Mouse (Mus musculus): ENCODE results near the gene Ambp. TPM values are rescaled to one million over a fixed set of nuclear protein-coding genes. Genes with fewer than 3 reads are reported as not detected.
A peak's percentile ranks its signal among the peaks of the same experiment; 100 is the strongest.

The Ambp gene
- polyA plus RNA-seq, 1 experiment from 2014 or later: 2.3 TPM

DNA sequence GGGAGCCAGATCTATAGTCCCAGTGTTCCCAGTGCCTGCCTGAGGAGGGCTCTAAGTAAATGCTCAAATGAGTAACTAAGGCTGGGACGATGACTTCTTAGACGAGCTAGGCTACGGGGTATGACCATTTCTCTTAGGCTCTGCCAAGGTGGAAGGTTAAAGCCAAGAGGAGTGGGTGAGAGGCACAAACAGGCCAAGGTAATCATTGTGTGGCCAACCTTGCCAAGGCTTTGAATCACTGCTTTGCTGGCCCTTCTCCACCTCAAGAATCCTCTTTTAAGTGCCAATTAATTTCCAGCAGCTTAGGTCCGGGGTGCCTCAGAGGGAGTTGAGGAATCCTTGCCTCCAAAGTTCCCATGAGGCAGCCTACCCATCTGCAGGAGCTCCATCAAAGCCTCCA, 15.5 kb upstream of the Ambp start:
- H3K4me3 ChIP-seq (ENCODE audit: low read length): no peak overlapping the region
- no peaks in the 10 kb centered on the region; the same call in 1 of the 2 replicates for H3K4me1 ChIP-seq (replicated peaks; ENCODE audit: control insufficient read depth, insufficient read depth, low read length)
- H3K36me3 ChIP-seq (ENCODE audit: control insufficient read depth, insufficient read depth, low read length): no peaks in the 10 kb centered on the region
- H3K9me3 ChIP-seq (ENCODE audit: control insufficient read depth, low read length): peaks cover 2% of the 10 kb centered on the region; the same call in 1 of the 2 replicates
- WGBS: 77% methylated on average over 4 of the region's 4 CpGs
- H3K4me2 ChIP-seq (ENCODE audit: low read depth, low read length): no peak overlapping the region
- ATAC-seq (ENCODE audit: low read depth): no peak
- H3K9ac ChIP-seq (ENCODE audit: low read length): no peak overlapping the region
- 0 out of 2 replicates have a peak, but pooled peaks cover 2% of the 10 kb centered on the region for H3K27me3 ChIP-seq (ENCODE audit: control insufficient read depth, insufficient read depth, low read depth, low read length)
- no peak overlapping the region for H3K27ac ChIP-seq (ENCODE audit: low read length)

DNA sequence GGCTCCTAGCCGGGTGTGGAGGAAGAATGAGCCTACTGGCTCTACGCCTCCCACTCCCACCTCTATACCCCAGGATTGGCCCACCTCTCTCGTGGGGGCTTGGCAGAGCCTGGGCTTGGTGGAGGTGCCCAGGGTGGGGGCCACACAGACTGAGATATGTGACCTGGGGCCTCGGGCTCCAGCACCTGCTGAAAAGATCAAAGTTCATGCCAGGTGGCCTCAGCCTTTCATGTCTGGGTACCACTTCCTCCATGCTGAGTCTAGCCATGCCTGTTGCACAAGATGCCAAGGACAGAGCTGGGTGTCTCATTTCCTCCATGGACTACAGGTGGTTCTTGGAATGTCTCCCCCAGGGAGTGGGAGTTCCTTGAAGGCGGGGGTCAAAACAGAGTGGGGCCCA, 11.7 kb upstream of the Ambp start:
- Histone ChIP-seq H3K4me2 (ENCODE audit: low read depth, low read length) (no peak overlapping the region), H3K36me3 (ENCODE audit: control insufficient read depth, insufficient read depth, low read length) (no peaks in the 10 kb centered on the region), H3K27me3 (ENCODE audit: control insufficient read depth, insufficient read depth, low read depth, low read length) (0 out of 2 replicates have a peak, but pooled peaks cover 2% of the 10 kb centered on the region), H3K4me3 (ENCODE audit: low read length) (no peak overlapping the region), H3K9me3 (ENCODE audit: control insufficient read depth, low read length) (no peaks in the 10 kb centered on the region), H3K9ac (ENCODE audit: low read length) (no peak overlapping the region), H3K27ac (ENCODE audit: low read length) (no peak overlapping the region), H3K4me1 (replicated peaks; ENCODE audit: control insufficient read depth, insufficient read depth, low read length) (no peaks in the 10 kb centered on the region)
- ATAC-seq (ENCODE audit: low read depth): no peak
- 79% methylated on average over 5 of the region's 5 CpGs for WGBS

DNA sequence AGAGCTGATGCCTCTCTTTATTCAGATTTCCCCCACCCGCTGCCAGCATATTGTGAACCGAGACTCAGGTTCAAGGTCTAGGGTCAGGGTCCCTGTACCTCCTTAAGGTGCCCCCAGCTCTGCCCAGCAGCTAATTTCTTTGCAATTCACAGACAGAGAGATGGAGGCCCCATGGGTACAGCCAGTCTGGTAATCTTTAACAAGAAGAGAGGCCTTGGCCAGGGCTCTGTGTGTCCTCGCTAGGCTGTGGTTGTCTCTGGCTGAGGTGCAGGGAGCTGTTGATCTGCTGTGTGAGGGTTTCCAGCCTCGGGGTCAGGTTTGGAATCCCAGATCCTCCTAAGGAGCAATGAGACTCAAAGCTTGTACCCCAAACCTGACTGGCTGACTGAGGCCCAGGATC, 11.0 kb upstream of the Ambp start:
- Histone ChIP-seq H3K9me3 (ENCODE audit: control insufficient read depth, low read length) (no peaks in the 10 kb centered on the region), H3K36me3 (ENCODE audit: control insufficient read depth, insufficient read depth, low read length) (no peaks in the 10 kb centered on the region), H3K27me3 (ENCODE audit: control insufficient read depth, insufficient read depth, low read depth, low read length) (no peaks in the 10 kb centered on the region), H3K27ac (ENCODE audit: low read length) (no peak overlapping the region), H3K4me3 (ENCODE audit: low read length) (no peak overlapping the region), H3K9ac (ENCODE audit: low read length) (no peak overlapping the region), H3K4me2 (ENCODE audit: low read depth, low read length) (no peak overlapping the region), H3K4me1 (replicated peaks; ENCODE audit: control insufficient read depth, insufficient read depth, low read length) (no peaks in the 10 kb centered on the region)
- ATAC-seq (ENCODE audit: low read depth): no peak
- 79% methylated on average over 4 of the region's 4 CpGs for WGBS

DNA sequence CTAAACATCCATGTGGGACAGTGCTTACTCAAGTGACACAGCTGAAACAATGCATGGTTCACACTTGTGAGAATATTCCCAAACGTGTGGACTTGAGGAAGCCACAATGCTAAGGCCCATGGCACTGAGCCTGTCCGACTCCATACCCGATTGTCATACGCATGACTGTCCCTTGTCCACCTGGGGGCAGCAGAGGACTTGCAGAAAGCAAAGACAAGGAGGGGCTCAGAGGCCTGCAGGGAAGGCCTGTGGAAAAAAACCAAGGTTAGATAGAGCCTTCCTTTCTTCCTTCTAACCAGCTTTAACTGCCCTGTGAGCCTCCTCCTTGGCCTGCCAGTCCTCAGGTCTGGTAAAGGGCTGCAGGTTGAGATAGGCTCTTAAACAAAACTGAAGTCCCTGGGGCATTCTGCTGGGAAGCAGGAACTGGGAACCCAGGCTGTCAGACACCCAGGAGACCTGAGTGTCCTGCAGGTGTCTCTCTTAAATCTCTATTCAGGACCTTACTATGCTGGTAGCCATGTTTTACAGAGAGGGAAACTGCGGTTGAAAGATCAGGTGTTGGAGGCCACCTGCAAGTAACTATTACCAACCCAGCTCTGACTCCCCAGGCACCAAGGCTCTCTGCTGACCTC, 4.5 kb upstream of the Ambp start:
- Histone ChIP-seq H3K4me3 (ENCODE audit: low read length) (no peak overlapping the region), H3K4me1 (replicated peaks; ENCODE audit: control insufficient read depth, insufficient read depth, low read length) (peaks cover 9% of the 10 kb centered on the region), H3K27ac (ENCODE audit: low read length) (peak overlapping the region; percentile 36; the same call in 1 of the 2 replicates), H3K9me3 (ENCODE audit: control insufficient read depth, low read length) (no peaks in the 10 kb centered on the region), H3K4me2 (ENCODE audit: low read depth, low read length) (no peak overlapping the region), H3K9ac (ENCODE audit: low read length) (no peak overlapping the region; the same call in 1 of the 2 replicates), H3K36me3 (ENCODE audit: control insufficient read depth, insufficient read depth, low read length) (no peaks in the 10 kb centered on the region), H3K27me3 (ENCODE audit: control insufficient read depth, insufficient read depth, low read depth, low read length) (no peaks in the 10 kb centered on the region)
- WGBS: 9% methylated on average over 5 of the region's 5 CpGs
- peak; percentile 79 for ATAC-seq (ENCODE audit: low read depth)

DNA sequence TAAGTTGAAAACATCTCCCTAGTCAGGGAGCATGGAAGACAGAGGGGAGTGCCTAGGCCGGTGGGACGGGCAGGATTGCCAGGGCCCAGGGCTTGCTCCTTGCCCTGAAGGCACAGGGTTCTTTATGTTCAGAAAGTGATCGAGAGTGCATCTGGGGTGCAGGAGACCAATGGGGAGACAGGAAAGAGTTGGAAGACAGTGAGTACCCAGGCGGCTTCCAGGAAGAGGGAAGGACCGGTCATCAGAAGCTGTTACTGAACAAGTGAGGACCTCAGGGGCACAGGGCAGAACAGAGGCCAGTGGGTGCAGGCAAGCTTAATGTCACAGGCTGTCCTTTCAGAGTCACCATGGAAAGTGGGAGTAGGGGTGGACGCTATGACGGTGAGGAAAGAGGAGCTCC, 3.6 kb upstream of the Ambp start:
- no peaks in the 10 kb centered on the region for H3K9me3 ChIP-seq (ENCODE audit: control insufficient read depth, low read length)
- H3K4me3 ChIP-seq (ENCODE audit: low read length): no peak overlapping the region
- no peaks in the 10 kb centered on the region for H3K36me3 ChIP-seq (ENCODE audit: control insufficient read depth, insufficient read depth, low read length)
- no peak overlapping the region for H3K4me2 ChIP-seq (ENCODE audit: low read depth, low read length)
- H3K4me1 ChIP-seq (replicated peaks; ENCODE audit: control insufficient read depth, insufficient read depth, low read length): peaks cover 9% of the 10 kb centered on the region
- no peak overlapping the region for H3K9ac ChIP-seq (ENCODE audit: low read length)
- no peaks in the 10 kb centered on the region for H3K27me3 ChIP-seq (ENCODE audit: control insufficient read depth, insufficient read depth, low read depth, low read length)
- H3K27ac ChIP-seq (ENCODE audit: low read length): no peak overlapping the region
- ATAC-seq (ENCODE audit: low read depth): no peak
- 84% methylated on average over 7 of the region's 7 CpGs for WGBS

DNA sequence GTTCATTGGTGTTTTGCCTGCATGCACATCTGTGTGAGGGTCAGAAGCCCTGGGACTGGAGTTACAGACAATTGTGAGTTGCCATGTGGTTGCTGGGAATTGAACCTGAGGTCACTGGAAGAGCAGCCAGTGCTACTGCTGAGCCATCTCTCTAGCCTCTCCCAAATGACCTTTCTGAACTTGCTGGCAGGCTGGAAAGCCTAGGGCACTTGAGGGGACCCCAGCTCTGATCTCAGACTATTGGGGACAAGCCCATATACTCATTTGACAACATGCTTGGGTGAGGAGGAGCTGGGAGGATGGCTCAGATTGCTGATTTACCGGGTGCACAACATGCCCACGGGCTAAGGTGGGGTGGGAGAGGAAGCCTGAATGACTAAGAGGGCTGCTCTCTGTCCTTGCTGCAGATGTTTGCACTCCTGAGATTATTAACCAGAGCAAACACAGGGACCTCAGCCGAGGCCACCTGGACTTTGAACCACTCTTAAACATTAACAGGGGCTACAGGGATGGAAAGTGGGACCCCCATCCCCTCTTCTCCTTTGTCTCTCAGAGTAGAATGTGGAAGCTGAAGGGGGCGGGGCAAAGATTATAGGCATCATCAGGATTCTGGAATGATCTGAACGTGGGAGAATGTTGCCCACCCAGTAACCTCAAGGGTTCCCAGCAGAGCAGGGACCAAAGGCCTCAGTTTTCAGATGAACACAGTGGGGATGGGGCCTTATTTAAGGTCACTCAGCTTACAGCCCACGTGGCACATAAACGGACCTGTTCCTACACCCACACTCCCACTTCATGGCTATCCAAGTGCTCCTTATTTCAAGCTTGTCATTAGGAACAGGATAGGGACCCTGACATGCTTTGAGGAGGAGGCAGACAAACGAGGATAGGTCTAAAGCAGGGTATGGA, 2.4 kb upstream of the Ambp start:
- no peaks in the 10 kb centered on the region for H3K9me3 ChIP-seq (ENCODE audit: control insufficient read depth, low read length)
- peak overlapping the region; percentile 63 for H3K27ac ChIP-seq (ENCODE audit: low read length)
- no peaks in the 10 kb centered on the region for H3K36me3 ChIP-seq (ENCODE audit: control insufficient read depth, insufficient read depth, low read length)
- 29% methylated on average over 8 of the region's 8 CpGs for WGBS
- ATAC-seq (ENCODE audit: low read depth): peak; percentile 70
- no peak overlapping the region for H3K4me2 ChIP-seq (ENCODE audit: low read depth, low read length)
- no peak overlapping the region for H3K9ac ChIP-seq (ENCODE audit: low read length)
- H3K4me3 ChIP-seq (ENCODE audit: low read length): no peak overlapping the region
- peaks cover 9% of the 10 kb centered on the region for H3K4me1 ChIP-seq (replicated peaks; ENCODE audit: control insufficient read depth, insufficient read depth, low read length)
- H3K27me3 ChIP-seq (ENCODE audit: control insufficient read depth, insufficient read depth, low read depth, low read length): no peaks in the 10 kb centered on the region

DNA sequence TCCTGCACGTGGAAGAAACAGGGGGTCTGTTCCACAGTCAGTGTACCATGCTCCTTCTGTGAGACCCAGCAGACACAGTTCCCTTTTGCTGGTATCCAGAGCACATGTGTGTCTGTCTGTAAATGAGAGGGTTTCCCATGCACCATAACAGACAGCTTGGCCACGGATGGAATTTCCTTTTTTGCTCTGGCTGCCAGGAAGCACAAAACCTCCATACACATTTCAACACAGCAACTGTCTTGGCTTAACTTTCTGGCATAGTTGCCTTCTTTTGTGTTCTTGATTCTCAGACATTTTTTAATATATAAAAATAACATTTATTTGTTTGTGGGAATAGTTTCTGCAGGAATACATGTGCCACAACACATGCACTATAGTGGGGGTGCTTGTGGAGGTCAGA, 997 bp upstream of the Ambp start:
- no peaks in the 10 kb centered on the region for H3K9me3 ChIP-seq (ENCODE audit: control insufficient read depth, low read length)
- no peak for ATAC-seq (ENCODE audit: low read depth)
- 47% methylated on average over 2 of the region's 2 CpGs for WGBS
- no peaks in the 10 kb centered on the region for H3K27me3 ChIP-seq (ENCODE audit: control insufficient read depth, insufficient read depth, low read depth, low read length)
- no peak overlapping the region for H3K4me2 ChIP-seq (ENCODE audit: low read depth, low read length)
- peaks cover 9% of the 10 kb centered on the region for H3K4me1 ChIP-seq (replicated peaks; ENCODE audit: control insufficient read depth, insufficient read depth, low read length)
- H3K36me3 ChIP-seq (ENCODE audit: control insufficient read depth, insufficient read depth, low read length): no peaks in the 10 kb centered on the region
- H3K9ac ChIP-seq (ENCODE audit: low read length): no peak overlapping the region
- no peak overlapping the region for H3K27ac ChIP-seq (ENCODE audit: low read length)
- no peak overlapping the region for H3K4me3 ChIP-seq (ENCODE audit: low read length)

DNA sequence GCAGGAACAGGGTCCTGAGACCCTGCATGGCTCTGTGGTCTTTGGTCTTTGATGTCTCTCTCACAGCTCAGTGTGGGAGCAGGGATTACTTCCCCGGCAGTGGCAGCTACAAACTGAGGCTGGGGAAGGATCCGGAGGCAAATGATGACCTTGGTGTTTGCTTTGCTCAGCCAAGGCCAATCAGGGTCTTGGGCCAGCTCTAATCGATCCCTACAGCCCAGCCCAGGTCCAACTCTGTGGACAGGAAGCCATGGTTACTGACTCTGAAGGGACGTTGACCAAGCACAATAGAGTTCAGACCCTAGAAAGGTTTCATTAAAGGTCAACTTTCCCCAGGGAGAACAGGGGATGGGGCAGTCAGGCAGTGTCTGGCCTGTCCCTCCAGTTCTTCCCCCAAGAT, 571 bp downstream of the Ambp start:
- Histone ChIP-seq H3K9me3 (ENCODE audit: control insufficient read depth, low read length) (no peaks in the 10 kb centered on the region), H3K27ac (ENCODE audit: low read length) (no peak overlapping the region), H3K9ac (ENCODE audit: low read length) (no peak overlapping the region), H3K27me3 (ENCODE audit: control insufficient read depth, insufficient read depth, low read depth, low read length) (no peaks in the 10 kb centered on the region), H3K4me3 (ENCODE audit: low read length) (no peak overlapping the region), H3K4me1 (replicated peaks; ENCODE audit: control insufficient read depth, insufficient read depth, low read length) (peaks cover 9% of the 10 kb centered on the region), H3K36me3 (ENCODE audit: control insufficient read depth, insufficient read depth, low read length) (no peaks in the 10 kb centered on the region), H3K4me2 (ENCODE audit: low read depth, low read length) (no peak overlapping the region)
- ATAC-seq (ENCODE audit: low read depth): no peak
- 47% methylated on average over 4 of the region's 4 CpGs for WGBS

DNA sequence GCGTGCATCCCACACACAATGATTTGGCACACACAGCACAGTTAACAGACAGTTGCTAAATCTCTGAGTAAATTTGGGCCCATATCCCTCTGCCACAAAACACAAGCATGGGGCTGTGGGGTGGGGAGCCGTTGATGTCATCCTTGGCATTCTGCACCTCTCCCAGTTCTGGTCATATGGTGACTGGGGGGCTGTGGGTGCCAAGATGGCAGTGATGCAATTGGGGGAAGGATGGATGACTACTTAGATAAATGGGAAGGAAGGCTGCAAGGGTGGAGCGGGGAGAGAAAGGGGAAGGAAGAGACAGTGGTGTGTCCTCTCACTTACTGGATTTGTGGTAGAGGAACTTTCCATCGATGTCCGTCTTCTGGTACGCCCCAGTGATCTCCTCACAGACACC, 3.5 kb downstream of the Ambp start:
- no peak overlapping the region for H3K27ac ChIP-seq (ENCODE audit: low read length)
- 85% methylated on average over 6 of the region's 6 CpGs for WGBS
- H3K4me1 ChIP-seq (replicated peaks; ENCODE audit: control insufficient read depth, insufficient read depth, low read length): no peaks in the 10 kb centered on the region; the same call in none of the 2 replicates
- no peak overlapping the region for H3K9ac ChIP-seq (ENCODE audit: low read length)
- H3K9me3 ChIP-seq (ENCODE audit: control insufficient read depth, low read length): no peaks in the 10 kb centered on the region
- no peak overlapping the region for H3K4me3 ChIP-seq (ENCODE audit: low read length)
- H3K4me2 ChIP-seq (ENCODE audit: low read depth, low read length): no peak overlapping the region
- H3K27me3 ChIP-seq (ENCODE audit: control insufficient read depth, insufficient read depth, low read depth, low read length): no peaks in the 10 kb centered on the region
- H3K36me3 ChIP-seq (ENCODE audit: control insufficient read depth, insufficient read depth, low read length): no peaks in the 10 kb centered on the region
- ATAC-seq (ENCODE audit: low read depth): no peak

All from lung, embryonic 16.5 days (tissue).